Mouse (Mus musculus) erythroblast, embryonic 14.5 days (primary cell): ENCODE data around the gene Eri3. TPM values are rescaled to one million over a fixed set of nuclear protein-coding genes. Genes with fewer than 3 reads are reported as not detected.

ENCODE experiments used
- H3K27me3 ChIP-seq: 2 replicates; pipeline ENCODE4 v1.6.1; 2012; ENCODE audit warnings: inconsistent platforms; ENCODE audit not compliant: control insufficient read depth
- H3K36me3 ChIP-seq: 2 replicates; pipeline ENCODE4 v1.6.1; 2012; ENCODE audit warnings: mild to moderate bottlenecking, inconsistent platforms; ENCODE audit not compliant: control insufficient read depth
- H3K4me1 ChIP-seq: 2 replicates; pipeline ENCODE4 v1.6.1; 2012; ENCODE audit warnings: inconsistent platforms; ENCODE audit not compliant: control insufficient read depth
- H3K4me3 ChIP-seq: replicated peaks from 2 replicates; pipeline ENCODE3; 2012; ENCODE audit warnings: moderate library complexity, mild to moderate bottlenecking, inconsistent platforms
- H3K9me3 ChIP-seq: 2 replicates; pipeline ENCODE4 v1.6.1; 2012; ENCODE audit warnings: low read length, inconsistent platforms, mixed read lengths; ENCODE audit not compliant: control insufficient read depth
- GATA1 ChIP-seq: IDR thresholded peaks from 2 replicates; pipeline ENCODE4 v1.6.1; 2012; ENCODE audit warnings: low read length, inconsistent platforms, mixed read lengths
- TAL1 ChIP-seq: IDR thresholded peaks from 3 replicates; pipeline ENCODE4 v1.6.1; 2012; ENCODE audit warnings: low read length, inconsistent platforms, mixed read lengths
- polyA plus RNA-seq: library from polyadenylated mRNA; stranded (reverse); fragments of >175 nt; gene quantifications from 2 replicates; pipeline ENCODE4 v1.2.3, GENCODE M21; 2012

Eri3 gene
- 18.1 and 20.6 TPM in 2 replicates for polyA plus RNA-seq

- no peaks in the 10 kb centered on the region for H3K27me3 ChIP-seq
- H3K4me3 ChIP-seq = peak within 1 kb of the TSS; percentile 86
- peaks cover 21% of the 10 kb centered on the region for H3K4me1 ChIP-seq
- TF ChIP-seq TAL1 (no peak), GATA1 (no peak)
- no peaks in the 10 kb centered on the region; the same call in 1 of the 2 replicates for H3K36me3 ChIP-seq
- H3K9me3 ChIP-seq = no peaks in the 10 kb centered on the region
Measured at GRCm38 (mm10) chr4:117550140-117550851, at the start of gene Eri3. TSS of gene Eri3 (plus strand) at chr4:117550365.

GRCm38 (mm10) chr4:117518246-117518645 is 31.9 kb upstream of the Eri3 start:
- Histone ChIP-seq H3K4me3 (no peak overlapping the region), H3K36me3 (no peaks in the 10 kb centered on the region), H3K4me1 (no peaks in the 10 kb centered on the region), H3K9me3 (no peaks in the 10 kb centered on the region), H3K27me3 (peaks cover 21% of the 10 kb centered on the region)
- TF ChIP-seq GATA1 (no peak), TAL1 (no peak)

- Histone ChIP-seq H3K4me3 (no peak overlapping the region), H3K36me3 (no peaks in the 10 kb centered on the region), H3K4me1 (peaks cover 18% of the 10 kb centered on the region), H3K27me3 (peaks cover 23% of the 10 kb centered on the region), H3K9me3 (no peaks in the 10 kb centered on the region)
- TF ChIP-seq TAL1 (no peak), GATA1 (no peak)
Measured at GRCm38 (mm10) chr4:117521350-117521749, 28.8 kb upstream of the Eri3 start.

- TF ChIP-seq TAL1 = no peak
- TF ChIP-seq GATA1 = no peak
- H3K4me3 ChIP-seq = no peak overlapping the region
- no peaks in the 10 kb centered on the region for H3K36me3 ChIP-seq
- peaks cover 24% of the 10 kb centered on the region for H3K27me3 ChIP-seq
- H3K9me3 ChIP-seq = no peaks in the 10 kb centered on the region
- peaks cover 27% of the 10 kb centered on the region for H3K4me1 ChIP-seq
Measured at GRCm38 (mm10) chr4:117525990-117526389, 24.2 kb upstream of the Eri3 start.

GRCm38 (mm10) chr4:117527116-117527899 is 22.9 kb upstream of the Eri3 start:
- Histone ChIP-seq H3K36me3 (no peaks in the 10 kb centered on the region), H3K27me3 (peaks cover 26% of the 10 kb centered on the region), H3K4me1 (peaks cover 27% of the 10 kb centered on the region), H3K4me3 (no peak overlapping the region), H3K9me3 (no peaks in the 10 kb centered on the region)
- TF ChIP-seq GATA1 (no peak), TAL1 (no peak)

- no peak overlapping the region for H3K4me3 ChIP-seq
- peaks cover 27% of the 10 kb centered on the region for H3K4me1 ChIP-seq
- no peaks in the 10 kb centered on the region for H3K9me3 ChIP-seq
- TF ChIP-seq TAL1 = no peak
- TF ChIP-seq GATA1 = no peak
- peaks cover 22% of the 10 kb centered on the region for H3K27me3 ChIP-seq
- H3K36me3 ChIP-seq = no peaks in the 10 kb centered on the region
Measured at GRCm38 (mm10) chr4:117527952-117528351, 22.2 kb upstream of the Eri3 start.

GRCm38 (mm10) chr4:117529843-117530242 is 20.3 kb upstream of the Eri3 start:
- Histone ChIP-seq H3K4me3 (no peak overlapping the region), H3K27me3 (peaks cover 18% of the 10 kb centered on the region), H3K4me1 (peaks cover 24% of the 10 kb centered on the region), H3K36me3 (no peaks in the 10 kb centered on the region), H3K9me3 (no peaks in the 10 kb centered on the region)
- TF ChIP-seq GATA1 (no peak), TAL1 (no peak)

GRCm38 (mm10) chr4:117535496-117536200 is 14.5 kb upstream of the Eri3 start:
- no peaks in the 10 kb centered on the region for H3K9me3 ChIP-seq
- H3K27me3 ChIP-seq = peaks cover 9% of the 10 kb centered on the region
- H3K36me3 ChIP-seq = no peaks in the 10 kb centered on the region
- H3K4me1 ChIP-seq = no peaks in the 10 kb centered on the region
- TF ChIP-seq TAL1 = no peak
- TF ChIP-seq GATA1 = no peak
- H3K4me3 ChIP-seq = no peak overlapping the region

- Histone ChIP-seq H3K4me1 (no peaks in the 10 kb centered on the region), H3K27me3 (peaks cover 4% of the 10 kb centered on the region), H3K36me3 (no peaks in the 10 kb centered on the region), H3K4me3 (no peak overlapping the region), H3K9me3 (no peaks in the 10 kb centered on the region)
- TF ChIP-seq TAL1 (no peak), GATA1 (no peak)
Measured at GRCm38 (mm10) chr4:117537002-117537401, 13.2 kb upstream of the Eri3 start.
